Mouse (Mus musculus) heart, embryonic 15.5 days (tissue): ENCODE data around the gene Cpeb4. TPM values are rescaled to one million over a fixed set of nuclear protein-coding genes. Genes with fewer than 3 reads are reported as not detected.
"Not testable (repeated sequence)": the region's sequence is repeated elsewhere in the genome, so short reads cannot be mapped to it uniquely, and the experiment has no call there.

Experiments used
- ATAC-seq: fragments of 200-750 bp; cut with Nextera tagmentation; replicated peaks from 2 replicates; pipeline ENCODE4 v1.8.0; 2017; ENCODE audit warnings: low read depth, moderate TSS enrichment; ENCODE audit not compliant: insufficient number of reproducible peaks, insufficient read depth, low FRiP score
- H3K27ac ChIP-seq: fragments of 300-500 bp; sonication (generic); 2 replicates; pipeline ENCODE4 v1.5.1; 2015; ENCODE audit warnings: mild to moderate bottlenecking, inconsistent platforms
- H3K27me3 ChIP-seq: fragments of 300-500 bp; sonication (generic); 2 replicates; pipeline ENCODE4 v1.6.1; 2015; ENCODE audit warnings: inconsistent platforms
- H3K36me3 ChIP-seq: fragments of 300-500 bp; sonication (generic); 2 replicates; pipeline ENCODE4 v1.6.1; 2015; ENCODE audit warnings: mild to moderate bottlenecking, inconsistent platforms
- H3K4me1 ChIP-seq: fragments of 300-500 bp; sonication (generic); replicated peaks from 2 replicates; pipeline ENCODE4 v1.6.1; 2015; ENCODE audit warnings: inconsistent platforms
- H3K4me2 ChIP-seq: fragments of 300-500 bp; sonication (generic); 2 replicates; pipeline ENCODE4 v1.6.1; 2015; ENCODE audit warnings: inconsistent platforms, mild to moderate bottlenecking, moderate library complexity
- H3K4me3 ChIP-seq: fragments of 300-500 bp; sonication (generic); 2 replicates; pipeline ENCODE4 v1.5.1; 2015; ENCODE audit warnings: mild to moderate bottlenecking, inconsistent platforms
- H3K9ac ChIP-seq: fragments of 300-500 bp; sonication (generic); 2 replicates; pipeline ENCODE4 v1.6.1; 2015; ENCODE audit warnings: mild to moderate bottlenecking, inconsistent platforms
- H3K9me3 ChIP-seq: fragments of 300-500 bp; sonication (generic); replicated peaks from 2 replicates; pipeline ENCODE4 v1.6.1; 2016; ENCODE audit warnings: inconsistent platforms
- WGBS: fragments of 180-500 bp; shearing (Covaris S2); methylation state at CpG from one replicate; pipeline ENCODE4 v1.1.7; 2015; ENCODE audit warnings: mixed read lengths; 5-methylcytosine and 5-hydroxymethylcytosine counted together
- polyA plus RNA-seq: library from polyadenylated mRNA; unstranded; fragments of >200 nt; fragmentation: Nextera tagmentation; extraction: Ambion mirVana; gene quantifications from 2 replicates; pipeline ENCODE4 v1.2.1, GENCODE M21; 2015

Cpeb4 gene
- polyA plus RNA-seq, 1 experiment from 2014 or later = 6.4 TPM

- no peaks in the 10 kb centered on the region for H3K27me3 ChIP-seq
- no peaks in the 10 kb centered on the region for H3K9me3 ChIP-seq
- no peak overlapping the region for H3K4me3 ChIP-seq
- H3K4me1 ChIP-seq = peaks cover 31% of the 10 kb centered on the region
- ATAC-seq = no peak
- H3K36me3 ChIP-seq = no peaks in the 10 kb centered on the region
- H3K4me2 ChIP-seq = no peak overlapping the region
- WGBS = 55% methylated on average over 3 of the region's 3 CpGs
- H3K27ac ChIP-seq = no peak overlapping the region
- no peak overlapping the region for H3K9ac ChIP-seq
Measured at GRCm38 (mm10) chr11:31835352-31835751, 36.7 kb upstream of the Cpeb4 start.

- H3K9me3 ChIP-seq = no peaks in the 10 kb centered on the region
- peaks cover 24% of the 10 kb centered on the region for H3K4me1 ChIP-seq
- H3K36me3 ChIP-seq = no peaks in the 10 kb centered on the region
- H3K4me3 ChIP-seq = no peak overlapping the region
- H3K4me2 ChIP-seq = no peak overlapping the region
- WGBS = 86% methylated on average over 3 of the region's 3 CpGs
- no peak overlapping the region for H3K9ac ChIP-seq
- H3K27ac ChIP-seq = no peak overlapping the region
- H3K27me3 ChIP-seq = no peaks in the 10 kb centered on the region
- no peak for ATAC-seq
Measured at GRCm38 (mm10) chr11:31837243-31837642, 34.8 kb upstream of the Cpeb4 start.

- no peak overlapping the region for H3K4me2 ChIP-seq
- no peak for ATAC-seq
Measured at GRCm38 (mm10) chr11:31837753-31838152, 34.3 kb upstream of the Cpeb4 start.

GRCm38 (mm10) chr11:31838442-31839083 is 33.4 kb upstream of the Cpeb4 start:
- Histone ChIP-seq H3K27ac (peak overlapping the region; percentile 83), H3K27me3 (no peaks in the 10 kb centered on the region), H3K9ac (no peak overlapping the region), H3K4me3 (no peak overlapping the region), H3K9me3 (no peaks in the 10 kb centered on the region), H3K36me3 (no peaks in the 10 kb centered on the region), H3K4me1 (peaks cover 24% of the 10 kb centered on the region), H3K4me2 (peak overlapping the region; percentile 10)
- WGBS = 30% methylated on average over 7 of the region's 7 CpGs
- peak; percentile 74 for ATAC-seq

More at GRCm38 (mm10) chr11:31837753-31838152, 34.3 kb upstream of the Cpeb4 start:
- Histone ChIP-seq H3K27ac (no peak overlapping the region), H3K9ac (no peak overlapping the region), H3K27me3 (no peaks in the 10 kb centered on the region), H3K4me3 (no peak overlapping the region), H3K4me1 (peaks cover 24% of the 10 kb centered on the region), H3K36me3 (no peaks in the 10 kb centered on the region), H3K9me3 (no peaks in the 10 kb centered on the region)
- WGBS = 89% methylated on average over 4 of the region's 4 CpGs

GRCm38 (mm10) chr11:31839084-31839460 is 32.9 kb upstream of the Cpeb4 start:
- WGBS = 20% methylated on average over 6 of the region's 6 CpGs
- H3K27ac ChIP-seq = peak overlapping the region; percentile 83
- no peak overlapping the region for H3K9ac ChIP-seq

GRCm38 (mm10) chr11:31842171-31842959 is 29.6 kb upstream of the Cpeb4 start:
- 75% methylated on average over 5 of the region's 5 CpGs for WGBS

More at GRCm38 (mm10) chr11:31839084-31839460, 32.9 kb upstream of the Cpeb4 start:
- ATAC-seq = 0 out of 2 replicates have a peak, but pooled peaks have one; percentile 12
- H3K4me1 ChIP-seq = peaks cover 25% of the 10 kb centered on the region
- peak overlapping the region; percentile 10; the same call in 1 of the 2 replicates for H3K4me2 ChIP-seq
- no peaks in the 10 kb centered on the region for H3K36me3 ChIP-seq
- H3K4me3 ChIP-seq = no peak overlapping the region
- H3K27me3 ChIP-seq = no peaks in the 10 kb centered on the region
- H3K9me3 ChIP-seq = no peaks in the 10 kb centered on the region

GRCm38 (mm10) chr11:31843177-31843833 is 28.7 kb upstream of the Cpeb4 start:
- peaks cover 23% of the 10 kb centered on the region for H3K4me1 ChIP-seq
- H3K4me3 ChIP-seq = no peak overlapping the region
- 82% methylated on average over 7 of the region's 7 CpGs for WGBS
- no peak overlapping the region for H3K27ac ChIP-seq
- no peak for ATAC-seq
- no peaks in the 10 kb centered on the region for H3K9me3 ChIP-seq
- H3K4me2 ChIP-seq = no peak overlapping the region
- H3K9ac ChIP-seq = no peak overlapping the region
- no peaks in the 10 kb centered on the region for H3K27me3 ChIP-seq
- H3K36me3 ChIP-seq = no peaks in the 10 kb centered on the region

More at GRCm38 (mm10) chr11:31842171-31842959, 29.6 kb upstream of the Cpeb4 start:
- no peak for ATAC-seq
- H3K4me3 ChIP-seq = no peak overlapping the region
- H3K9me3 ChIP-seq = no peaks in the 10 kb centered on the region
- H3K27ac ChIP-seq = no peak overlapping the region
- H3K4me2 ChIP-seq = no peak overlapping the region
- no peaks in the 10 kb centered on the region for H3K36me3 ChIP-seq
- H3K27me3 ChIP-seq = no peaks in the 10 kb centered on the region
- H3K4me1 ChIP-seq = peaks cover 25% of the 10 kb centered on the region
- H3K9ac ChIP-seq = no peak overlapping the region

- Histone ChIP-seq H3K4me3 (no peak overlapping the region), H3K9ac (no peak overlapping the region), H3K4me2 (no peak overlapping the region), H3K27me3 (no peaks in the 10 kb centered on the region), H3K27ac (no peak overlapping the region), H3K9me3 (no peaks in the 10 kb centered on the region), H3K36me3 (no peaks in the 10 kb centered on the region), H3K4me1 (peaks cover 18% of the 10 kb centered on the region)
- WGBS = 26% methylated on average over 5 of the region's 5 CpGs
- 0 out of 2 replicates have a peak, but pooled peaks have one; percentile 32 for ATAC-seq
Measured at GRCm38 (mm10) chr11:31843834-31844188, 28.2 kb upstream of the Cpeb4 start.

- not testable (repeated sequence) for H3K27me3 ChIP-seq, ATAC-seq, H3K4me1 ChIP-seq, H3K27ac ChIP-seq, H3K36me3 ChIP-seq, H3K4me2 ChIP-seq, H3K4me3 ChIP-seq, H3K9ac ChIP-seq, H3K9me3 ChIP-seq
- WGBS = 84% methylated on average over 1 of the region's 1 CpGs
Measured at GRCm38 (mm10) chr11:31845111-31845510, 26.9 kb upstream of the Cpeb4 start.

GRCm38 (mm10) chr11:31846771-31847468 is 25.1 kb upstream of the Cpeb4 start:
- WGBS = 71% methylated on average over 9 of the region's 9 CpGs
- H3K36me3 ChIP-seq = no peaks in the 10 kb centered on the region
- ATAC-seq = no peak
- no peaks in the 10 kb centered on the region for H3K27me3 ChIP-seq
- H3K4me1 ChIP-seq = peaks cover 15% of the 10 kb centered on the region
- no peak overlapping the region for H3K4me2 ChIP-seq
- H3K27ac ChIP-seq = no peak overlapping the region
- H3K4me3 ChIP-seq = no peak overlapping the region
- H3K9ac ChIP-seq = no peak overlapping the region
- H3K9me3 ChIP-seq = no peaks in the 10 kb centered on the region

- peaks cover 15% of the 10 kb centered on the region for H3K4me1 ChIP-seq
- 86% methylated on average over 5 of the region's 5 CpGs for WGBS
- no peak overlapping the region for H3K9ac ChIP-seq
- no peaks in the 10 kb centered on the region for H3K36me3 ChIP-seq
- no peaks in the 10 kb centered on the region for H3K27me3 ChIP-seq
- no peak overlapping the region for H3K4me2 ChIP-seq
- no peak overlapping the region for H3K4me3 ChIP-seq
- no peak for ATAC-seq
- no peaks in the 10 kb centered on the region for H3K9me3 ChIP-seq
- no peak overlapping the region for H3K27ac ChIP-seq
Measured at GRCm38 (mm10) chr11:31847469-31847805, 24.6 kb upstream of the Cpeb4 start.
